Comparison of ENCODE assay signal across 15 mouse cellular contexts in the genomic region with DNA sequence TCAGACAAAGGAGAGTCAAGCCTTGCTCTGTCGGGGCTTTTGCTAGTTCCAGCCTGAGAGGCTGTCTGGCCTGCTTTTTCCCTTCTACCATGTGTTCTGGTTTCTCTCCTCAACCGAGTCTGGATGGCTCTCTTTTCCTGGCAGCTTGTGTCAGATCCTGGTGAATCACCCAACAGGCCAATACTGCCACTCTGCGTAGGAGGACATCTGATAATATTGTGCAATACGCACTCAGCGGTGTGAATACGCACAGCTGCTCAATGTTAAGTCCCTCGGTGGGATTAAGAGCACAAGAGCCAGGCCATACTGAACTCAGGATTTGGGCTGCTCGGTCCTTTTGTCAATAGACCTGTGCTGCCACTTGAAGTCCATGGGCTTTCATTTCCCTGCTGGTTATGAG. TPM values are rescaled to one million over a fixed set of nuclear protein-coding genes. Genes with fewer than 3 reads are reported as not detected.
DNase-seq lines count a peak whose midpoint lies in the region; ATAC-seq lines count a peak whose summit lies in the region.
"Had no signal": no experiment of that assay in that cellular context is flagged by ENCODE, and none has a peak within 500 bp of the region (broad histone marks: within the 10 kb centered on the region; RNA-seq: fewer than 3 reads in every experiment).

No protein-coding gene starts in this region.

- H3K27ac ChIP-seq in forebrain, embryonic 16.5 days (ENCODE audit: low read length) = 0 out of 2 replicates have a peak overlapping the region, but pooled peaks have one; percentile 5
- H3K27ac ChIP-seq in forebrain, embryonic 12.5 days = no peak overlapping the region
- H3K27ac ChIP-seq in midbrain, embryonic 16.5 days (ENCODE audit: low read length) = no peak overlapping the region
- H3K27ac ChIP-seq: hindbrain, postnatal 0 days; liver, embryonic 15.5 days; midbrain, embryonic 15.5 days; neural tube, embryonic 15.5 days had no signal

- H3K4me3 ChIP-seq in forebrain, embryonic 16.5 days (replicated peaks; ENCODE audit: low read length) = no peak overlapping the region
- no peak overlapping the region for H3K4me3 ChIP-seq in forebrain, embryonic 12.5 days (replicated peaks)
- H3K4me3 ChIP-seq in midbrain, embryonic 16.5 days (ENCODE audit: low read depth, low read length) = no peak overlapping the region
- H3K4me3 ChIP-seq: erythroblast, embryonic 14.5 days; liver, embryonic 15.5 days; midbrain, embryonic 15.5 days; neural tube, embryonic 15.5 days had no signal

- no peak for ATAC-seq in forebrain, embryonic 16.5 days
- ATAC-seq in forebrain, embryonic 12.5 days (ENCODE audit: low FRiP score) = no peak
- no peak for ATAC-seq in midbrain, embryonic 16.5 days
- ATAC-seq: hindbrain, postnatal 0 days; midbrain, embryonic 15.5 days had no signal

- H3K4me1 ChIP-seq in forebrain, embryonic 16.5 days (replicated peaks; ENCODE audit: control insufficient read depth, insufficient read depth, low read length) = peaks cover 24% of the 10 kb centered on the region
- H3K4me1 ChIP-seq in forebrain, embryonic 12.5 days = peaks cover 25% of the 10 kb centered on the region
- H3K4me1 ChIP-seq in midbrain, embryonic 16.5 days (ENCODE audit: control insufficient read depth, insufficient read depth, low read length) = peaks cover 21% of the 10 kb centered on the region
- H3K4me1 ChIP-seq: liver, embryonic 15.5 days had no signal

- H3K9ac ChIP-seq in forebrain, embryonic 16.5 days (replicated peaks; ENCODE audit: low read depth, low read length) = no peak overlapping the region
- no peak overlapping the region for H3K9ac ChIP-seq in forebrain, embryonic 12.5 days
- no peak overlapping the region for H3K9ac ChIP-seq in midbrain, embryonic 16.5 days (ENCODE audit: low read depth, low read length)
- H3K9ac ChIP-seq: liver, embryonic 15.5 days; midbrain, embryonic 15.5 days; neural tube, embryonic 15.5 days had no signal

- WGBS in forebrain, embryonic 16.5 days = 76% methylated on average over 8 of the region's 8 CpGs
- 82% methylated on average over 8 of the region's 8 CpGs for WGBS in forebrain, embryonic 12.5 days
- 75% methylated on average over 8 of the region's 8 CpGs for WGBS in midbrain, embryonic 16.5 days

- no peaks in the 10 kb centered on the region for H3K36me3 ChIP-seq in forebrain, embryonic 16.5 days (ENCODE audit: control insufficient read depth, insufficient read depth)
- no peaks in the 10 kb centered on the region for H3K36me3 ChIP-seq in forebrain, embryonic 12.5 days (replicated peaks)
- H3K36me3 ChIP-seq in midbrain, embryonic 16.5 days (ENCODE audit: control insufficient read depth, insufficient read depth, low read length) = no peaks in the 10 kb centered on the region
- H3K36me3 ChIP-seq: liver, embryonic 15.5 days; midbrain, embryonic 15.5 days; neural tube, embryonic 15.5 days had no signal

- H3K9me3 ChIP-seq in forebrain, embryonic 16.5 days (ENCODE audit: control insufficient read depth, low read length) = no peaks in the 10 kb centered on the region
- H3K9me3 ChIP-seq in forebrain, embryonic 12.5 days = no peaks in the 10 kb centered on the region
- H3K9me3 ChIP-seq in midbrain, embryonic 16.5 days (replicated peaks; ENCODE audit: control insufficient read depth, low read length, poor library complexity, severe bottlenecking) = no peaks in the 10 kb centered on the region
- H3K9me3 ChIP-seq: liver, embryonic 15.5 days; midbrain, embryonic 15.5 days; neural tube, embryonic 15.5 days had no signal

- no peaks in the 10 kb centered on the region for H3K27me3 ChIP-seq in forebrain, embryonic 16.5 days (replicated peaks; ENCODE audit: control insufficient read depth, insufficient read depth, low read length)
- no peaks in the 10 kb centered on the region; the same call in 1 of the 2 replicates for H3K27me3 ChIP-seq in forebrain, embryonic 12.5 days
- H3K27me3 ChIP-seq in midbrain, embryonic 16.5 days (ENCODE audit: control insufficient read depth, insufficient read depth, low read depth, low read length) = no peaks in the 10 kb centered on the region
- H3K27me3 ChIP-seq: liver, embryonic 15.5 days; midbrain, embryonic 15.5 days; neural tube, embryonic 15.5 days had no signal

- no peak overlapping the region for H3K4me2 ChIP-seq in forebrain, embryonic 16.5 days (ENCODE audit: low read length)
- no peak overlapping the region for H3K4me2 ChIP-seq in forebrain, embryonic 12.5 days
- no peak overlapping the region for H3K4me2 ChIP-seq in midbrain, embryonic 16.5 days (ENCODE audit: low read length)
- H3K4me2 ChIP-seq: liver, embryonic 15.5 days; midbrain, embryonic 15.5 days; neural tube, embryonic 15.5 days had no signal

- DNase-seq in layer of hippocampus, adult 11-12 months (ENCODE audit: low spot score) = peak; percentile 48
- DNase-seq in layer of hippocampus, adult 9-10 months (ENCODE audit: low spot score) = no peak
- peak; percentile 23 for DNase-seq in 416B (ENCODE audit: low read depth)
- DNase-seq in adrenal gland, postnatal 25 days = peak; percentile 16
- DNase-seq in B cell, adult 2 months = no peak
- DNase-seq: kidney, postnatal 14 days; spleen, adult 18-20 months had no signal

RNA-seq across cellular contexts. Expression of a gene that starts 31.8 kb away (rescaled TPM):
- polyA plus RNA-seq in forebrain, embryonic 16.5 days (2015; fragmentation: Nextera tagmentation; extraction: Ambion mirVana) = 3.2 and 3.4 TPM in 2 replicates
- 3.9 and 4.5 TPM in 2 replicates for polyA plus RNA-seq in forebrain, embryonic 12.5 days (2016; fragmentation: Nextera tagmentation; extraction: Ambion mirVana)
- 43.5 and 45.2 TPM in 2 replicates for total RNA-seq in adrenal gland, postnatal 25 days (2021)
- 2.6 and 2.9 TPM in 2 replicates for polyA plus RNA-seq in midbrain, embryonic 16.5 days (2015; fragmentation: Nextera tagmentation; extraction: Ambion mirVana)
- polyA plus RNA-seq: erythroblast, embryonic 14.5 days had no signal

Comparison
In these comparisons a context has a peak if more than half of its experiments do, and no peak if none do; other contexts are left out.
1. DNase-seq: peak in layer of hippocampus, adult 11-12 months (single experiment), 416B (single experiment) and adrenal gland, postnatal 25 days (single experiment); none in layer of hippocampus, adult 9-10 months (single experiment) and B cell, adult 2 months (0 of 2).